Mouse (Mus musculus) ES-E14 (cell line): ENCODE data around the gene Ttyh2.

Source experiments
- CHD2 ChIP-seq: IDR thresholded peaks from 2 replicates; pipeline ENCODE4 v1.6.1; 2014; ENCODE audit warnings: mild to moderate bottlenecking, low read depth, low read length, inconsistent platforms
- HCFC1 ChIP-seq: IDR thresholded peaks from 2 replicates; pipeline ENCODE4 v1.6.1; 2012; ENCODE audit warnings: low read length, inconsistent platforms, borderline replicate concordance; ENCODE audit not compliant: insufficient read depth
- MAFK ChIP-seq: IDR thresholded peaks from 2 replicates; pipeline ENCODE4 v1.6.1; 2014; ENCODE audit warnings: mild to moderate bottlenecking, low read depth, low read length, inconsistent platforms; ENCODE audit not compliant: insufficient read depth
- ZC3H11A ChIP-seq: IDR thresholded peaks from 2 replicates; pipeline ENCODE4 v1.6.1; 2012; ENCODE audit warnings: low read depth, mild to moderate bottlenecking, inconsistent platforms, low read length, borderline replicate concordance
- ZNF384 ChIP-seq: IDR thresholded peaks from 2 replicates; pipeline ENCODE4 v1.6.1; 2012; ENCODE audit warnings: low read depth, low read length, inconsistent platforms

DNA sequence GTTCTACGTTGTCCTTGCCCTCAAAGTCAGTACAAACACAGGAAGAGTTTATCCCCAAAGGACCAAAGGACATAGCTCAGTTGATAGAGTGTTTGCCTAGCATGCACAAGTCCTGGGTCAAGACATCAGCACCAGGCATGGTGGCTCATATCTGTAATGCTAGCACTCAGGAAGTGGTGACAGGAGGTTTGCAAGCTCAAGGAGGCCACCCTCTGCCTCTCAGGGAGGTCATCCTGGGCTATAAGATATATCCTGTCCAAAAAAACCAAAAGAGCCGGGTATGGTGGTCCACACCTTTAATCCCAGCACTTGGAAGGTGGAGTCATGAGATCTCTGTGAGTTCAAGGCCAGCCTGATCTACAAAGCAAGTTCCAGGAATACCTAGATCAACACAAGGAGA, 9.8 kb upstream of the Ttyh2 start:
- TF ChIP-seq HCFC1 (no peak), CHD2 (no peak), ZC3H11A (no peak), MAFK (no peak), ZNF384 (no peak)
